Mouse (Mus musculus): ENCODE data around the gene Adam4.
"Not testable (repeated sequence)": the region's sequence is repeated elsewhere in the genome, so short reads cannot be mapped to it uniquely, and the experiment has no call there.

Adam4 gene

GRCm38 (mm10) chr12:81421846-81422245 lies at the start of gene Adam4:
TSS of gene Adam4 (minus strand) at chr12:81421946.
- DNase-seq (ENCODE audit: low spot score), result no peak

- not testable (repeated sequence) for DNase-seq (ENCODE audit: low spot score)
These were observed 37.3 kb upstream of the Adam4 start for GRCm38 (mm10) chr12:81459051-81459450.

GRCm38 (mm10) chr12:81438985-81439384 lies 17.2 kb upstream of the Adam4 start:
- DNase-seq (ENCODE audit: low spot score), result not testable (repeated sequence)

GRCm38 (mm10) chr12:81434778-81435177 lies 13.0 kb upstream of the Adam4 start:
- DNase-seq (ENCODE audit: low spot score), result not testable (repeated sequence)

GRCm38 (mm10) chr12:81413211-81413610 lies 8.5 kb downstream of the Adam4 start:
- no peak for DNase-seq (ENCODE audit: low spot score)

GRCm38 (mm10) chr12:81408966-81409365 lies 12.8 kb downstream of the Adam4 start:
- no peak for DNase-seq (ENCODE audit: low spot score)

GRCm38 (mm10) chr12:81402187-81402586 lies 19.6 kb downstream of the Adam4 start:
- no peak for DNase-seq (ENCODE audit: low spot score)

GRCm38 (mm10) chr12:81379364-81379763 lies 42.4 kb downstream of the Adam4 start, which contains the start of gene Gm4787:
TSS of gene Gm4787 (minus strand) at chr12:81379464.
- DNase-seq (ENCODE audit: low spot score), result not testable (repeated sequence)

Data from urinary bladder, postnatal 10 days (tissue).